Mouse (Mus musculus): ENCODE measurements around the gene Ssc4d.

- TF ChIP-seq POLR2A (IDR thresholded peaks at IDR 0.05; ENCODE audit: insufficient read depth, low read length), result no peak
- no peak for TF ChIP-seq CTCF (IDR thresholded peaks at IDR 0.05; ENCODE audit: low read depth, low read length)
Measured at GRCm38 (mm10) chr5:135979381-135979780, 5.0 kb upstream of the Ssc4d start.
